Mouse (Mus musculus) brain, adult 2 months (tissue): ENCODE results near the gene Babam2.

ENCODE experiments used
- DNase-seq: peaks from one replicate; pipeline ENCODE4 v3.0.0; 2011; ENCODE audit warnings: low read depth, low spot score

Gene Babam2

DNA sequence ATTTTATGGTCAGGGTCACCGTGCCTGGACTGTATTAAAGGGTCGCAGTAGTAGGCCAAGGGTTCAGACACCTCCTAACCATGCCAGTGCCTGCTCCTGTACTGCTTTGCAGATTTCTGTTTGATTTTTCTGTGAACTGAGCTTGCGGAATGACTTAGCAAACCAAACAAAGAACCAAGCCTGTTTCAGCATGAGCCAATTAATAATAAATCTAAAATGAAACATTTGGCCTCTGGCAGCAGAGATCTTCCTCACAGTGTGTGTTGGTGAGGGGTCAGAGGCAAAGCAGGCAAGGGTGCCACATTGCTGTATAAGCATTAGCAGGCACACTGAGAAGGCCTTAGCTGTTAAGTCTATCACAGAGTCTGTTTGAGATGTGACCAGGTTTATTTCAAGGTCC lies 342.0 kb downstream of the Babam2 start:
- no peak for DNase-seq

DNA sequence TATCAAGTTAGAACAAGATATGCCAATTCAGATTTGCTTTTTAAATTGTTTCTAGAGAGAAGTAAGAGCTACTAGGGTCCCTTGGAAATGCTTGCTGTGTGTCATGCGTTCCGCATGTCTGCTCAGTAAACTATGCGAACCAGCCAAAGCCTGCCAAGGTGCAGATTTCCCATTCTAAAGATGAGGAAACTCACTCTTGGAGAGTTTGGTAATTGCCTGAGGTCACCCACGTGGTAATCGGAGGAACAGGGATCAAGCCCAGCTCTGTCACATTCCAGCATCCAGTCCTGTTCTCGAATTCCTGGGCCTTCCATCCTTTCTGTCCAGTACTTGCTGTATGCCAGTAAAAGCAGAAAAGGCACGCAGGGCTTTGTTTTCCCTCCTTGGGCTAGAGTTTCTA lies 345.7 kb downstream of the Babam2 start:
- DNase-seq, result no peak

DNA sequence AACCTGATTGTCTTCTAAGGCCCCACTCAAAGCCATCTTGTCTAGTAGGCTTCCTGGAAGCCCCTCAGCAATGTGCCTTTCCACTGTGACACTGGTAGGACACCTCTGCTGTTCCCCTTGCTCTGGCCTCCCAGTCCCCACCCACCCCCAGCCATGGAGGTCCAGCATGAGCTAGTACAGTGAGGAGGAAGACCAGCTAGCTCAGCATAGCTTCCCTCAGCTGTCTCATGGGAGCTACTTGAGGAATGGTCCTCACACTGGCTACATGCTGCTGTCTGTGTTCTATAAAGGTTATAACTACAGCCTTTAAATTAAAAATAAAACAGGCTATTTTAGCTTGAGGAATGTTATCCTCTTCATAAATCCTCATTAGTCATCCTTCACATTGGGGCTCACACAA lies 346.5 kb downstream of the Babam2 start:
- no peak for DNase-seq

DNA sequence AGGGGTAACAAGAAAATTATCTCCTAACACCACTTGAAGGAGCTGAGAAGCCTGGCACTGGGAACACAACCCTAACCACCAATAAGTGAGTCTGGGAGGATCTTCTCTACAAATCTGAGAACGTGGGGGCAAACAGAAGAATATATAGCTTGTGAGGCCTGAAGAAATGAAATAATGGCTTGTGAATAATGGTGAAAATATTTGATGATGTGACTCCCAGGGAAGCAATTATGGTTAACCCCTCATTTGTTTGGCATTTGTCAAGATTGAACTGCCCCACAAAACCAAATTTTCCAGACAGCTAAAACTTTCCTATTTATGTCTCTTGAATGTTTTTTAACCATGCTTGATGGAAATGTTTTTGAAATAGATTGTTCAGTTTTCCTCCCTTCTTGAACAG lies 354.4 kb downstream of the Babam2 start:
- DNase-seq, result no peak

DNA sequence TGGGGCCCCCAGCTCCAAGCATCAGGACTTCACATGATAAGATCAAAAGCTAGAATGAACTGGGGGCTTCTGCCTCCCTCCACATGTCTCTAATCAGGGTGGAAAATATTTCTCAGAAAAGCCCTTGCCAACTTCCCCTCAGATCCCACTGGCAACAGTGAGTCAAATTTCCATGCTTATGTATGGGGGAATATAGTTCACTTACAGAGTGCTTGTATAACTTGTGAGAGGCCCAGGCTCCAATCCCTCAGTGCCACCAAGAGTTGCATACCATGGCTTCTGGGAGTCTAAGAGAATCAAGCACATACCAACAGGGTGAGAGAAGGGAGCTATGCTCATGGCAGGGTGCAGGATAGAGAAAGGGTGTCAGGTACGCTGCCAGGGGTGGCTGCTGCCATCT lies 355.0 kb downstream of the Babam2 start:
- DNase-seq, result no peak

DNA sequence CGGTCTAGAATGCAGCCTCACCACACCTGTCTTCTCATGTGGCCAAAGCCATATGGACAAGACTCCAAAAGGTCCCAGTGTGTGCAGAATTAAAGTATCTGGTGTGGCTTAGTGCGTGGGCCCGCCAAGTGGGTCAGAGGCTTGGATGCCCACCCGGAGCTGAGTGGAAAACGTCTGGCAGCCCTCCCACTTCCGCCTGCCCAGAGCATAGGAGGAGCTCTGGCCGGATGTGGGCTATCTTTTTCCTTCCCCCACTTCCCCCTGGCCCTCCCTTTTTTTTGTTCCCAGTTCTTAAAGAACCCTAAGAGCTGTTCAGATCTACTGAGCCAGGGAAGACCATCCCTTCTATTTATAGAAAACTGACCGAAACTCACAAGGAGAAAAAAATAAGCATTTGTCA lies 356.0 kb downstream of the Babam2 start:
- no peak for DNase-seq

DNA sequence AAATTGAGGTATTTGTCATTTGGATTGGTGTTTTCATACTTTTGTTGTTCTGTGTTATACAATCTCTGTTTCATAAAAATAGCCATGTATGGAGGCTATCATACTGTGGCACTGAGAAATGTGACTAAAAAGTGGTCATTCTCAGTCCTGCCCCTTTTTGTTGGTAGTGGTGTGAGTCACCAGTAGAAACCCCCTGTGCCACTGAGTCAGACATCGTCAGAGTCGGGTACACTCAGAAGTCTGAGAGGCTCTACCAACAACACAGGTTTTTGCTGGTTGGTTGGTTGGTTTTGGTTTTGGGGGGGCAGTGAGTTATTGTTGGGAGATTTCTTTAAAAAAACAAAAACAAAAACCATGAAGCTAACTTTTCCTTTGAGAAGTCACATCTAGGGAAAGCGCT lies 358.2 kb downstream of the Babam2 start:
- DNase-seq, result no peak

DNA sequence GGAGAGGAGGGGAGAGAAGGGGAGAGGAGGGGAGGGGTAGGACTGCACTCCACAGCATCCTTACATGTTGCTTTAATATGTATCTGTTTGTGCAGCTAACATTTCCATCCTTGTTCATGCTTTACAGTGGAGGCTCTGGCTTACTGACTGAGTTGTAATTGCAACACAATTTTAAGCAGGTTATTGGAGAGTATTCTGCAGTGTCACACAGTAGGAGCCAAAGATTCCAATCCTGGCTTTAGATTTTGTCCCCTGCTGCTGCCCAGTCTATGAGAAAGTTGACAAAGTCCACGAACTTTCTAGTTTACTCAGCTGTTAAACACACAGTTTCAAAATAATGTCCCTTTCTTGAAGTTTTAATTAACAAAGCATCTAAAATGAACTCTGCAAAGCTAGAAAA lies 358.6 kb downstream of the Babam2 start:
- no peak for DNase-seq

DNA sequence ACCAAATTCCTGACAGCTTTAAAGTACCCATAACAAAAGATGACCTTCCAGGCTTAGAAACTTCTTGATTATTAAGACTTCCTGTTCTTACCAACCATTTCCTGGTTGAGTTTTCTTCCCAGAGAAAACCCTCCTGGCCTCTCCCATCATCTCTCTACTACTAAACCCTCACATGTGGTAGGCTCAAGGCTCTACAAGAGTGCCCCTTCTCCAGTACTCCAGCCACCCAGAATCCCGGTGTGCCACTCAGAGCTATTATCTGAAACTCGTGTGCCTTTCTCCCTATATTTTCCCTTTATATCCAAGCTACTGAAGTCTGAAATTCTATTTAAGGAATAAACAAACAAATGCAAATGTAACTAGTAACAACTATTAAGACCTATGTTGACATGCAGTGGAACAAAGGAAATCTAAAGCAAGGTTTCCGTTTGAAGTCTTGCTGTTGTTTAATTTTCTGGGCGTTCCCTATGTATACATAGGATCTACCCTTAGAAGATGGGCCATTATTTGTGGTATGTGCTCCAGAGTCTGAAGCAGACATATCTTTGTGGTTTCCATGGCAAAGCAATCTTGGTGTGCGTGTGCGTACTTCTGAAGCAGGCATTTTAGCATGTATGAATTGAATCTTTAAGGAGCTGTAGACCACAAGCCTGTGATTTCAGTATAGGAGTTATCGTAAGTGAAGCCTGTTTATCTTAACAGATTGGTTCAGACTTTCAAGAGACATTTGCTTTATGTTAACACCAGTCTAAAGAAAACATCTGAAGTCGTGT lies 361.2 kb downstream of the Babam2 start:
- DNase-seq, result no peak

DNA sequence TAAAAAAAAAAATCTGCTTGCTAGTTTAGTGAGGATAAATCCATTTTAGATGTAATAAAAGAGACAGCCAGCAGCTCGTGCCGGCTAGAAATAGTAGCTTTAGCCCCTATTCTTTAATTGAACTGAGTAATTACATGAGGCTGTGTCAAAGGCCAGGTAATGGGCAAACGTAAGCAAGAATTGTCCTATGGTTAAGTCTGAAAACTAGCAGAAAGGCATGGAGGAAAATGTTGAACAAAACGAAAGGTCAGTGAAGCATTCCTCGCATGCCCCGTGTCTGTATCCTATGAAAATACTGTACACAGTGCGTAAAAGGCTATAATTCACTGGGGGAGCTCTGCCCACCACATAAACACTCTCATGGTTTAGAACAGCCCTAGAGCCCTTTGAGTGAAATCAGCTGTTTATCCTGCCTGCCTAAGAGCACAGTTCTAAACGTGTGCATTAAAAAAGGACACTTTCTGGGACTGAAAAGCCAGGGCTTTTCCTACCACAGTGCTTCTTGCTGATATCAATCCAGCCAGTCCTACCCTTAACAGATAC lies 361.8 kb downstream of the Babam2 start:
- DNase-seq, result no peak

DNA sequence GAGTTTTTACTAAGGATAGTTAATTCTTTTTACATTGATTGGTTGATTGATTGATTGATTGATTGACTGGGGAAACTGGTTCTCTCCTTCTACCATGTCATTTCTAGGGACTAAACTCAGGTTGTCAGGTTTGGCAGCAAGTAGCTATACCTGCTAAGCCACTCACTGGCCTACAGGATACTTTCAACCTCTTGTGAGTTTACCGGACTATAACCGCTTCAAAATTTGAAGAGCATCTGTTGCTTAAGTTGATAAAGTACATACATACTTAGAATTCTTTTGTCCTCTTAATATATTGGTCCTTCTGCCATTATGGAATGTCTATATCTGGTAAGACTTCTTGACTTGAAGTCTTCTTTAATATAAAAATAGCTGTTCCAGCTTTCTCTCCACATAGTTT lies 363.0 kb downstream of the Babam2 start:
- no peak for DNase-seq

DNA sequence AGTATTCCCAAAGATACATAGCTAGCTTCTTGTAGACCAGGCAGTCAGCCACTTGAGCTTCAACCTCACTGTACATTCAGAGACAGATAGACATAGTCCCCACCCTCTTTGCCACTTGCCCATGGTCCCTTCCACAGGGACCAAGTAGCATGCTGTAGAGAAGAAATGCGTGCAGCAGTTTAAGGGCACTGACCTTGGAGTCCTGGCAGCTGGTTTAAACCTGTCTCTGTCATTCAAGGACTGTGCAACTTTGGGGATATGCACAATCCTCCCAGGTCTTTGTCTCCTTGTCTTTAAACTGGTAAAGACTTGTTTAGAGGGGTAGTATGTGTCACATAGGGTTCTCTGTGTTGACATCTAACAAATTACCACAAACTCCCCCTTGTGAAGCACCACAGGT lies 364.4 kb downstream of the Babam2 start:
- no peak for DNase-seq

DNA sequence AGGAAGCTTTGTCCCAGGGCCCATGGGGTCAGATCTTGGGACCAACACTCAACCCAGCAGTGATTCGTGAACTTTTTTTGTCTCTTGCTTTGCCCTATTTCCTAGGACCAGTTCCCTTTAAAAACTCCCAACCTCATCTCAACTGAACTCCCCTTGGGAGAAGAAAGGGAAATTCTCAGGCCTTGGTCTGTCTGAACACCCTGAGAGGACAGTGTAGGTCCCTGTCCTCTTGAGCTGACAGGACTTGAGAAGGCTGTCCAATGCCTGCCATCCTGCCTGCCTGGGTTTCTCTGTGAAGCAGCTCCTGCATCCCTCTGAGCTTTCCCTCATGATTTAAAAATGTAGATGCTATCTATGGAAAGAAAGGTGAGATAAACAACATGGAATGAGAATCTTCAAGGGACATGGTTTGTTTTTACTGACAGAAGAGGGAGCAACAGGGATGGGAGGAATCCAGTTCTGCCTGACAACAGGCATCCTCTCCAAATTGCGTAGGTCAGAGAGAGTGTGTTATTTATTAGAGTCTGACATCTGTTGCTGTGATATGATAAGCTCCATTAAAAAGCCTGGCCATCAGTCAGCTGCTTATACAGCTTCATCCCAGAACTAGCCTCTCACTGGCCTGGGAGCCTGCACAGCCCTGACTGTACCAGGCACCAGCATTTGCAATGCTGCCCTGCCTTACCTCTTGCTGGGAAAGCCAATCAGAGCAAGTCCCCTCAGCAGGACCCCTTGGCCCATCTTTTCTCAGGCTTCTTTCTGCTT lies 367.0 kb downstream of the Babam2 start:
- no peak for DNase-seq

DNA sequence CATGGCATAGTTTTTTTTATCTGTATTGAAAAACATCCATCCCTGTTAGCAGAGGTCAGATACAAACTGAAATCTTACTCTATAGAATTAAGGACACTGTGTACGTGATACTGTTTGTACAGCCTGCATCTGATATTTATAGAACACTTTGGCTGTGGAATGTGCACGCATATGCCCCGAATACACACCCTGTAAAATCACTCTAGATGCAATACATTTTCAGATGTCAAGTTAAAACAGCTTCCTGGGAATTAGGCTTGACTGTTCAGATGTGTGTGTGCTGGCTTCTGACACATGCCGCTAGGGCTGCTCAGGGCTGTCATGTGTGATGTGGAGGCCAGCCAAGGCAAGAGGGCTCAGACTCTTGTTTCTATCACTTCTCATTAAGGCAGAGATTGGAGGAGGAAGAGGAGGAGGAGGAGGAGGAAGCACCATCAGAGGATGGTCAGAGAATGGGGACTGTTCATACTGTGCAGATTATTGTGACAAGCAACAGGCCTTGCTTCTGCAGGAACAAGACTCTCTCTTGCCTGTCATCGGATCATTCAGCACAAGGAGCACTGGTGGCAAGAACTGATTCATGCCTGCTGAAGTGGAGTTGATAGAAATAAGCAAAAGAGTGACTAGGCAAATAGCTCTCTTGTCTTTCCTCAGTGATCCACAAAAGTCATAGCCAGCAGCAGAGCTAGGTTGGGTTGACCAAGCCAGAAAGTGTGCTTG lies 368.7 kb downstream of the Babam2 start:
- no peak for DNase-seq

DNA sequence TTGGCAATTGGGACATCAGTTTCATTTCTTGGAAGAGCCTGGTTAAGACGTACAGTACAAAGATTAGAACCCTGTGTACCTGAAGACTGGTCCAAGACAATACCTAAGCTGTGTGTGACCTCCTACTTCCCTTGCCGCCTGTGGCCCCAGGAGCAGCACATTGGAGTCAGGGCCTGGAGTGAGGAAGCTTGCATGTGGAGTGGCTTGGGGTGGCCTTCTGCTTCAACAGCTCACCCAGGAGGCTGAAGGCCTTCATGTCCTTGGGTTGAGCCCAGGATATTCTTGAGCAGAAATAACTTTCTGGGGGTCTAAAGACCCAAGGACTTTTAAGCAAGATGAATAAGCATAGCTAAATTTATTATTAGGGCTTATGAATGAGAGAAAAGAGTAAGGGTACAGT lies 369.4 kb downstream of the Babam2 start:
- DNase-seq, result no peak

DNA sequence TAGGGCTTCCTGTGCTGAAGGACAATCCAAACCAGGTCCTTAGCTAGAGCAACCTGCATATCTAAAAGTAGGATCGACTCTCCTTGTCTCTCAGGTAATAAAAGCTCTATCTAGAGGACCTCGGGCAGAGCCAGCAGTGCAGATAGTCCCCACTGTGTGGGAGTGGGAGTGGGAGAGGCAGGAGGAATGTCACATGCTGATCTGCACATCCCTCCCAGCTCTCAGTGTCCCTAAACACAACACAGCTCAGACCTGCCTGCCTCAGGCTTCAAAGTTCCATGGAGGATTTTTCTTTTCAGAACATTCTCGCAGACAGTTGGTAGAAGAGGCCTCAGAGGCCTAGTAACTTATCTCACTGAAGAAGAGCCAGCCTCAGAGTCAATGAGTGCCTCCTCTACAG lies 371.1 kb downstream of the Babam2 start:
- DNase-seq, result no peak

DNA sequence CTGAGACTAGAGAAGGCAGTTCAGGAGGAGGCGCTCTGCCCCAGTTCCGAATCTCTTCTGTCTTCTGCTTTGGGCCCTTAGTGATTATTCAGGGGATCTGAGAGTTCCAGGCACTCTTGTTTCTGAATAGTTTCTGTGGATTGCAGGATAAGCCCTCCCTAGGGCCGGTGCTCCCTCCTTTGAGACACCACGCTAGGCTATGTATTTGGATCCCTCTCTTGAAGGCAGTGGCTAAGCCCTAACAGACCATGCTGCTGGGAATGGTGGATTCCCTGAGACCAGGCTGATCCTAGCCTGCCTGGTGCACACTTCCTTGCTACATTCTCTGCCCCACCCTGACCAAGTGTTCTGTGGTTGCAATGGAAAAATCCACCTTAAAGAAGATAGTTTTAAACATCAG lies 371.6 kb downstream of the Babam2 start:
- DNase-seq, result no peak

DNA sequence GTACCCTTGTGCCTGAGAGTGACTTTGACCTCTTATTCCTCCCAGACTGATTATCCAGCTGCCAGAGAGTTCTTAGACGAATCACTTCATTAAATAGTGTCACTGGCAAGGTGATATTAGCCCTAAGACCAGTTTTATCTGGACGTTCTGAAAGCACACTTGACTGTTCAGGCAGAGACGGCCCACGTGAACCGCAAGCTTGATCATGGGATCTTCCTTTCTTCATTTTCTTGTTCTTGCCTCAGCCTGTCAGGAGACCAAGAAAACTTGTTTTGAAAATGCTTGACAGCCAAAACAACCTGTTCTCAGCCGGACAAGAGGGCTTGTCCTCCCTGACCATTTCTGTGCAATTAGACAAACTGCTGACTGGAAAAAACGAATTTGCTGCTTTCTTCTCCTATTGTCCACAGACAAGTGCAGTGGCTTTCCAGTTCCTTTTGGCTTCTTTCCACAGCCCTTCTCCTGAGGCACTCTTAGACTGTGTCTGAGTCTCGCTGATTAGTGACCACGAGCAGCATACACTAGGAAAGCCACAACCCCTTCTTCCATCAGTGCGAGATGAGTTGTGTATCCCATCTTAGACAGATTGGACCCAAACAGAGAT lies 372.2 kb downstream of the Babam2 start:
- DNase-seq, result no peak

DNA sequence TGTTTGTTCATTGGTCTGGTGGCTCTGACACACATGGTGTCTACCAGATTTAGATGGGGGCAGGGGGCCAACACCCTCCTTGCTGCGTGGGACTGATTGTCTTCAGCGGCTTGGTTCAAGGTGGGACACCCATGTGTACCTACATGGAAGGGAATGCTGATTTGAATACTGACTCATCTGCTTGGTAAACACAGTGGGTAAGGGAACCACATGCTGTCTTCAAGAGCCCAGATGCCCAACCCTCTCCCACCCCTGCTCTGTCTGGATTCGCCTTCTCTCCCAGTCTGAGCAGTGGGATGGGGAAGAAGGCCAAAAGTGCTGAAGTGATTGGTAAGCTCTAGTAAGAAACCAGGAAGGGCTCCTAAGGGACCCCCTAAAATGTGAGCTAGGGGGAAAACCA lies 373.3 kb downstream of the Babam2 start:
- peak; percentile 66 for DNase-seq

DNA sequence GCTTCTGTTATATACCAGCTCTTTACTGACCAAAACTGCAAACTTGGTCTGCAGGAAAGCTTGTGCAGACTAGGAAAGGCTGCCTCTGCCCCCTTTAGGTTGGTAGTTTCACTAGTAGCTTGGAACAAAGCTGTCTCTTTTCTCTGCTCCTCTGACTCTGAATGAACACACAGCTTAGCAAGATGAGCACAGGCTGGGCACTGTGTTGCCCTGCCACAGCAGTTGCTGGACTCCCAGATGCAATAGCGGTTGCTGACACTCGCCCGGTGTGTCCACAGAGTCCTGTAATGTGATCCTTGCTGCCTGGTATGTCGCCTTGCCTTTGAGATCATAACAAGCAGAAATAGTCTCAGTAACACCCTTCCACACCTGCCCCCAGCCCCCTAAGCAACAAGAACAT lies 373.8 kb downstream of the Babam2 start:
- DNase-seq, result peak; percentile 48

DNA sequence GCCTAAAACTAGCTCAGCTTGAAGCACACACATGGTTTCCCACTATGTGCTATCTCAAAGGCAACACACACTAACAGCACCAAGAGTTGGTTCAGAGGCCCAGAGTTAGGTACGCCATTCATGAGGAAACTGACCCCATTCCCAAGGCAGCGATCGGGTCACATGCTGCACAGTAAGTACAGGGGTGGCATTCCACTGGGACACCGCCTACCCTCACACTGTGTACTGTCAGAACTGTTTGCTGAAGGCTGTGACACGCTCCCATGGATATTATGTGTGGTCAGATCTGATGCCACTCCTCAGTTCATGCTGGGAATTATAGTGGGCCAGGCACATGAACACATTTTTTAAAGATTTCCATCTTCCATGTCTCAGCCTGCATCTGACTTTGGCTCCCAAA lies 374.3 kb downstream of the Babam2 start:
- DNase-seq, result no peak

DNA sequence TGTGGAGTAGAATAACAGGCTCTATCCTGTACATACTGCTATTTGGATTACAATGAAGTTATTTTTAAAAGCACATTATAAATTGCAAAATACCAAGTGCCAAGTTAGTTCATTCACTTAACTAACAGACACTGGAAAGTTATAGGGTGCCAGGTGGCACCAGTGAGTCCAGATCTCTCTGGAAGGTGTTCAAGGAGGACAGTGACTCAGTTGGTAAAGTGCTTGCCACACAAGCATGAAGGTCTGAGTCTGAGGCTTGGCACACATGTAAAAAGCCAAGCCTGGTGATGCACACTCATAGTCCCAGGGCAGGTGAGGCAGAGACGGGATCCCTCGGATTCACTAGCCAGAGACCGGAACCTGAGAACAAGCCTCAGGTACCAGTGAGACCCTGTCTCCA lies 375.4 kb downstream of the Babam2 start:
- DNase-seq, result no peak
